Mouse (Mus musculus) olfactory bulb, adult 2 months (tissue): ENCODE measurements around the gene Trit1.

Experiments used
- CTCF ChIP-seq: fragments of 200-500 bp; IDR thresholded peaks from 2 replicates; pipeline ENCODE4 v1.5.1; 2012; ENCODE audit warnings: low read depth, mild to moderate bottlenecking, low read length, moderate library complexity; ENCODE audit not compliant: insufficient read depth
- POLR2A ChIP-seq: fragments of 200-500 bp; IDR thresholded peaks from 2 replicates; pipeline ENCODE4 v1.6.1; 2012; ENCODE audit warnings: mild to moderate bottlenecking, low read depth, low read length, moderate library complexity; ENCODE audit not compliant: insufficient read depth

GRCm38 (mm10) chr4:123043858-123044257, 27.5 kb downstream of the Trit1 start:
- no peak for TF ChIP-seq POLR2A
- no peak for TF ChIP-seq CTCF
